Mouse (Mus musculus): ENCODE measurements around the gene Mdp1. TPM values are rescaled to one million over a fixed set of nuclear protein-coding genes. Genes with fewer than 3 reads are reported as not detected.

Mdp1 gene
- polyA plus RNA-seq (2016; fragmentation: Nextera tagmentation; extraction: Ambion mirVana): 63.0 and 68.8 TPM in 2 replicates

GRCm38 (mm10) chr14:55659960-55660573 is at the start of gene Mdp1:
TSS of gene Mdp1 (minus strand) at chr14:55660508.
- Histone ChIP-seq H3K9me3 (no peaks in the 10 kb centered on the region), H3K27ac (peak within 1 kb of the TSS; percentile 66; the same call in 1 of the 2 replicates)

GRCm38 (mm10) chr14:55709509-55709908 is 49.2 kb upstream of the Mdp1 start:
- no peak for ATAC-seq (ENCODE audit: insufficient number of reproducible peaks, insufficient read depth, low FRiP score, low TSS enrichment, low read depth)

More at GRCm38 (mm10) chr14:55659960-55660573, at the start of gene Mdp1:
- ATAC-seq (ENCODE audit: insufficient number of reproducible peaks, insufficient read depth, low FRiP score, low TSS enrichment, low read depth): peak; percentile 84
- Histone ChIP-seq H3K27me3 (no peaks in the 10 kb centered on the region), H3K36me3 (peaks cover 51% of the 10 kb centered on the region), H3K9ac (replicated peaks) (peak within 1 kb of the TSS; percentile 81), H3K4me1 (replicated peaks) (0 out of 2 replicates have a peak, but pooled peaks cover 8% of the 10 kb centered on the region), H3K4me3 (replicated peaks) (peak within 1 kb of the TSS; percentile 61), H3K4me2 (peak within 1 kb of the TSS; percentile 65)
- under 1% methylated on average over 39 of the region's 39 CpGs for WGBS

GRCm38 (mm10) chr14:55707397-55707796 is 47.1 kb upstream of the Mdp1 start:
- no peaks in the 10 kb centered on the region for H3K36me3 ChIP-seq

More at GRCm38 (mm10) chr14:55709509-55709908, 49.2 kb upstream of the Mdp1 start:
- Histone ChIP-seq H3K4me3 (replicated peaks) (no peak overlapping the region), H3K9ac (replicated peaks) (no peak overlapping the region), H3K36me3 (no peaks in the 10 kb centered on the region), H3K4me1 (replicated peaks) (peaks cover 9% of the 10 kb centered on the region), H3K9me3 (no peaks in the 10 kb centered on the region), H3K4me2 (no peak overlapping the region), H3K27me3 (peaks cover 31% of the 10 kb centered on the region), H3K27ac (no peak overlapping the region)
- 93% methylated on average over 4 of the region's 4 CpGs for WGBS

GRCm38 (mm10) chr14:55706051-55706600 is 45.8 kb upstream of the Mdp1 start:
- no peak for ATAC-seq (ENCODE audit: insufficient number of reproducible peaks, insufficient read depth, low FRiP score, low TSS enrichment, low read depth)
- 87% methylated on average over 8 of the region's 8 CpGs for WGBS
- H3K4me2 ChIP-seq: no peak overlapping the region
- H3K27me3 ChIP-seq: 0 out of 2 replicates have a peak, but pooled peaks cover 2% of the 10 kb centered on the region
- H3K27ac ChIP-seq: no peak overlapping the region
- no peaks in the 10 kb centered on the region for H3K36me3 ChIP-seq
- H3K9ac ChIP-seq (replicated peaks): no peak overlapping the region
- no peaks in the 10 kb centered on the region for H3K9me3 ChIP-seq
- H3K4me1 ChIP-seq (replicated peaks): no peaks in the 10 kb centered on the region
- H3K4me3 ChIP-seq (replicated peaks): no peak overlapping the region

More at GRCm38 (mm10) chr14:55707397-55707796, 47.1 kb upstream of the Mdp1 start:
- H3K27ac ChIP-seq: no peak overlapping the region
- H3K4me2 ChIP-seq: no peak overlapping the region
- peaks cover 15% of the 10 kb centered on the region for H3K27me3 ChIP-seq
- H3K4me3 ChIP-seq (replicated peaks): no peak overlapping the region
- H3K9me3 ChIP-seq: no peaks in the 10 kb centered on the region
- ATAC-seq (ENCODE audit: insufficient number of reproducible peaks, insufficient read depth, low FRiP score, low TSS enrichment, low read depth): no peak
- WGBS: 82% methylated on average over 5 of the region's 5 CpGs
- no peaks in the 10 kb centered on the region for H3K4me1 ChIP-seq (replicated peaks)
- H3K9ac ChIP-seq (replicated peaks): no peak overlapping the region

- ATAC-seq (ENCODE audit: insufficient number of reproducible peaks, insufficient read depth, low FRiP score, low TSS enrichment, low read depth): no peak
Measured at GRCm38 (mm10) chr14:55702761-55703160, 42.5 kb upstream of the Mdp1 start.

GRCm38 (mm10) chr14:55701131-55701530 is 40.8 kb upstream of the Mdp1 start:
- Histone ChIP-seq H3K4me1 (replicated peaks) (no peaks in the 10 kb centered on the region), H3K4me2 (no peak overlapping the region), H3K9ac (replicated peaks) (no peak overlapping the region), H3K36me3 (no peaks in the 10 kb centered on the region), H3K27ac (no peak overlapping the region), H3K9me3 (0 out of 2 replicates have a peak, but pooled peaks cover 3% of the 10 kb centered on the region), H3K27me3 (no peaks in the 10 kb centered on the region), H3K4me3 (replicated peaks) (no peak overlapping the region)
- ATAC-seq (ENCODE audit: insufficient number of reproducible peaks, insufficient read depth, low FRiP score, low TSS enrichment, low read depth): no peak
- WGBS: 70% methylated on average over 9 of the region's 9 CpGs

More at GRCm38 (mm10) chr14:55702761-55703160, 42.5 kb upstream of the Mdp1 start:
- Histone ChIP-seq H3K27ac (no peak overlapping the region), H3K27me3 (no peaks in the 10 kb centered on the region), H3K36me3 (no peaks in the 10 kb centered on the region), H3K4me3 (replicated peaks) (no peak overlapping the region), H3K4me2 (no peak overlapping the region), H3K9ac (replicated peaks) (no peak overlapping the region), H3K9me3 (no peaks in the 10 kb centered on the region), H3K4me1 (replicated peaks) (no peaks in the 10 kb centered on the region)
- 42% methylated on average over 6 of the region's 6 CpGs for WGBS

GRCm38 (mm10) chr14:55697226-55697625 is 36.9 kb upstream of the Mdp1 start:
- no peak for ATAC-seq (ENCODE audit: insufficient number of reproducible peaks, insufficient read depth, low FRiP score, low TSS enrichment, low read depth)
- 87% methylated on average over 4 of the region's 4 CpGs for WGBS
- Histone ChIP-seq H3K4me1 (replicated peaks) (no peaks in the 10 kb centered on the region), H3K4me2 (no peak overlapping the region), H3K27me3 (no peaks in the 10 kb centered on the region), H3K36me3 (no peaks in the 10 kb centered on the region), H3K9ac (replicated peaks) (no peak overlapping the region), H3K27ac (no peak overlapping the region), H3K4me3 (replicated peaks) (no peak overlapping the region), H3K9me3 (0 out of 2 replicates have a peak, but pooled peaks cover 3% of the 10 kb centered on the region)

GRCm38 (mm10) chr14:55689433-55689832 is 29.1 kb upstream of the Mdp1 start:
- no peak overlapping the region for H3K4me2 ChIP-seq

GRCm38 (mm10) chr14:55682118-55682493 is 21.8 kb upstream of the Mdp1 start:
- Histone ChIP-seq H3K36me3 (peaks cover 31% of the 10 kb centered on the region), H3K4me2 (peak overlapping the region; percentile 80), H3K9ac (replicated peaks) (peak overlapping the region; percentile 13; the same call in 1 of the 2 replicates), H3K4me3 (replicated peaks) (peak overlapping the region; percentile 83), H3K27me3 (no peaks in the 10 kb centered on the region), H3K9me3 (no peaks in the 10 kb centered on the region), H3K4me1 (replicated peaks) (peaks cover 8% of the 10 kb centered on the region), H3K27ac (peak overlapping the region; percentile 86; the same call in 1 of the 2 replicates)
- 14% methylated on average over 3 of the region's 3 CpGs for WGBS
- peak; percentile 46 for ATAC-seq (ENCODE audit: insufficient number of reproducible peaks, insufficient read depth, low FRiP score, low TSS enrichment, low read depth)

More at GRCm38 (mm10) chr14:55689433-55689832, 29.1 kb upstream of the Mdp1 start:
- WGBS: 80% methylated on average over 10 of the region's 10 CpGs
- Histone ChIP-seq H3K4me1 (replicated peaks) (no peaks in the 10 kb centered on the region), H3K9me3 (no peaks in the 10 kb centered on the region), H3K27me3 (no peaks in the 10 kb centered on the region), H3K27ac (no peak overlapping the region), H3K9ac (replicated peaks) (no peak overlapping the region), H3K36me3 (no peaks in the 10 kb centered on the region), H3K4me3 (replicated peaks) (no peak overlapping the region)
- ATAC-seq (ENCODE audit: insufficient number of reproducible peaks, insufficient read depth, low FRiP score, low TSS enrichment, low read depth): no peak

GRCm38 (mm10) chr14:55681160-55682117 is 21.1 kb upstream of the Mdp1 start, which contains the start of gene Tinf2:
TSS of gene Tinf2 (minus strand) at chr14:55681820.
- Histone ChIP-seq H3K27me3 (no peaks in the 10 kb centered on the region), H3K4me2 (peak within 1 kb of the TSS; percentile 80), H3K9ac (replicated peaks) (peak within 1 kb of the TSS; percentile 78), H3K36me3 (peaks cover 38% of the 10 kb centered on the region), H3K9me3 (no peaks in the 10 kb centered on the region), H3K27ac (peak within 1 kb of the TSS; percentile 86), H3K4me1 (replicated peaks) (peaks cover 8% of the 10 kb centered on the region), H3K4me3 (replicated peaks) (peak within 1 kb of the TSS; percentile 83)
- WGBS: under 1% methylated on average over 65 of the region's 66 CpGs
- peak; percentile 98 for ATAC-seq (ENCODE audit: insufficient number of reproducible peaks, insufficient read depth, low FRiP score, low TSS enrichment, low read depth)
